Mouse (Mus musculus) left cerebral cortex, postnatal 14 days (tissue): ENCODE results near the gene Pcp4. TPM values are rescaled to one million over a fixed set of nuclear protein-coding genes. Genes with fewer than 3 reads are reported as not detected.
A peak's percentile ranks its signal among the peaks of the same experiment; 100 is the strongest.

Source experiments
- DNase-seq, 2 experiments: peaks; one replicate each; pipeline ENCODE4 v3.0.0; 2021 to 2022; ENCODE audit warnings: low spot score in 2 of 2, mixed read lengths in 1 of 2
- intact Hi-C: fragments of 180-260 bp; cut with DNase I; formaldehyde crosslinking; loops from one replicate; pipeline ENCODE4 v1.15.1; 2025
- total RNA-seq, 2 experiments: library from RNA; stranded (reverse); gene quantifications; 2 replicates each; pipeline ENCODE4 v1.2.3; 2021

Gene Pcp4
- total RNA-seq, 2 experiments from 2014 or later, result 529 to 600 TPM

DNA sequence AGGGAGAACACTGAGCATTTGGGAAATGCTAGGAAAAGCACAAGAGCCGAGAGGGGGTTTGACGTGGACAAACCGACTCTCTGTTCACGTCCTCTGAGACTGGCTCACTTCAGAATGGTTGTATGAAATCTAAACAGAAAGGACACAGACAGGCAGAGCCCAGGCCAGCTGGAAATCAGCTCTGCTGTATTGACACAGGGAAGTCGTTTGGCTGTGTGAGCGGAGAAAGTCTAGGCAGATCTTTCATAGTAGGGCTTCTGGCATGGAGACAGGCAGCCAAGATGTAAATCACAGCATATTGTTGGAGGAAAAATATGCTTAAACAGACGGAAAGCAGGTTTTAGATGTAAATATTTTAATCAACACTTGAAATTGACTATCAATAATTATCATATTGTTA is 5.4 kb downstream of the Pcp4 start:
- intact Hi-C loops, result no loop called here
- no peak for DNase-seq

- intact Hi-C loops, result no loop called here
- no peak for DNase-seq
Observed at GRCm38 (mm10) chr16:96474185-96474584, 6.8 kb downstream of the Pcp4 start.

GRCm38 (mm10) chr16:96481791-96482190 is 14.4 kb downstream of the Pcp4 start:
- intact Hi-C loops, result no loop called here
- DNase-seq, result no peak

DNA sequence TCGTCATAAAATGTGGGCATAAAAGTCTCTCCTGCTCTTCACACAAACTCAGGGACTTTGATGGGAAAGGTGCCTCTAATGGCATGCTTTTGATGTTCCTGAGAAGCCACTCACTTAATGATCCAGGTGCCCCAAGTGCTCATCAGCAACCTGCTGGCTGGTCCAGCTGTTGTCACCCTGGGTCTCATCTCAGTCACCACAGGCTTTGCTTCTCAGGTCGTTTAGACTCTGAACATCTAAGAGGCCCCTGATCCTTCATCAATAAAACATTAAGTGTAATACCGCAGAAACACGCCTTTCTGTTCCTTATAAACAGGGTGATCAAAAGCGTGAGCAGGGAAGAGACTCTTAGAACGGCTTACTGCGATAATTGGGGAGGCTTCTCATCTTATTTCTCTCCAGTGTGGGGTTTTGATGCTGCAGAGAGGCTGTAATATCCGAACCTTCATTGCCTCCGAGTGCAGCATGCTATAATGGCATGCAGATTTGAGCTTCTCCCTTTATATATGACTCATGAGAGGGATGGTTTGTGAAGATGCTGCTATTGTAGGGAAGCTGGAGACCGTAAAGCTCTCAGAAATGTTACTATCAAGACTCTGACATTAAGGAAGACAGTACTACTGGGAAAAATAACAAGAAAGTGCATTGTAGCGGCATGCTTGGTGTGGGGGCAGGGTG is 19.7 kb downstream of the Pcp4 start:
- intact Hi-C loops, result no loop called here
- DNase-seq, result no peak

DNA sequence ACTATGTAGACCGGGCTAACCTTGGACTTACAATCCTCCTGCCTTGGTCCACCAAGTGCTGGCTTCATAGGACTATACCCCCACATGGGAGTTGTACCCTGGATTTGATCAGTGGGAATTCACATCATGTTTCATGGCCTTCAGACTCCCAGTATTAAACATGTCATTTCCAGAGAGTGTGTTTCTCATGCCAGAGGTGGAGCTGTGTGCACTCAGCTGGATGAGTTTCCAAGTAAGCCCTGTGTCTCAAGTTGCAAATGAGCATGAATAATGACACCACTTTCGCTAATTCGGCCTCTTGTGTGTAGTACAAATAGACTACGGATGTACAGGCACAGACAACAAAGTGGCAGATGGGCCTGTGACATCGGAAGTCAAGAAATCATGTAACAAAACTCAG is 20.6 kb downstream of the Pcp4 start:
- intact Hi-C loops, result no loop called here
- no peak for DNase-seq

GRCm38 (mm10) chr16:96491530-96491929 is 24.1 kb downstream of the Pcp4 start:
- no peak for DNase-seq
- intact Hi-C loops, result no loop called here

- intact Hi-C loops, result no loop called here
- DNase-seq, result no peak
Observed at GRCm38 (mm10) chr16:96494079-96494478, 26.7 kb downstream of the Pcp4 start.

- intact Hi-C loops, result no loop called here
- peak; percentile 45 to 78 for DNase-seq
Observed at GRCm38 (mm10) chr16:96498951-96499350, 31.5 kb downstream of the Pcp4 start.

DNA sequence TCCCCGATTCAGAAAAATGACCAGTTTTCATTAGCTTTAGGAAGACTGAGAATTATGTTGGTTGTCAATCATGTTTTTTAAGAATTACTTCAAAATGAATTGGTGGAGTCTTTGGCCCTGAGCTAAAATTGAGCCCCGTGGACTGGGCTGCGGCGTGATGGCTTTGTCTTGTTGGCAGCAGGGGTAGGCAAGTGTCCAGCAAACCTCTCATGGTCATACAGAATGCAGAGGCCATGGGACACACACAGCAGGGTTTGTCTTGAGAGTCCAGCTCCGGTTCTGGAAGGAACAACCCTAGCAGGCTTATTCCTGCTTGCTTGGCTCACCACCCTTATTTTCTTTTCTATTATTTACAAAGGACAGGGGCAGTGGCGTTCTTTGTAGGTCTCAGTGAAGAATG is 33.8 kb downstream of the Pcp4 start:
- intact Hi-C loops, result no loop called here
- no peak for DNase-seq

DNA sequence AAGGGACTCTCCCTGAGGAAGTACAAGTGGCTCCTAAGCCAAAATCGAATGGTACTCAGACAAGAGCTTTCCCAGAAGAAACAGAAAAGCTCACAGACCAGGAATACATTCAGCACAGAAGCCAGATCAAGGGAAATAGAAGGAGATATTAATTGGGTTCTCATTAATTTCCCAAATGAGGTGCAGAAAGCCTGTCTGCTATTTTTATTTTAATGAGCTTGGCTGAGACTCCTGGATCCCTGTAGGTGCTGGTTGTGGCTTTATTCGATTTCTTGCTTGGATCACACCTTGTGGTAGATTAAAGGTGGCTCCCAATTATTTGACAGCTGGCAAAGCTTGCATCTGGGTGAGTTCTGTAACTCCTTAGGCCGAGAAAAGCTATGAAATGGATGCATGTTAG is 35.2 kb downstream of the Pcp4 start:
- intact Hi-C loops, result no loop called here
- no peak for DNase-seq

GRCm38 (mm10) chr16:96514466-96514865 is 47.1 kb downstream of the Pcp4 start:
- DNase-seq, result no peak
- intact Hi-C loops, result no loop called here

GRCm38 (mm10) chr16:96527476-96527875 is 60.1 kb downstream of the Pcp4 start:
- intact Hi-C loops, result no loop called here

DNA sequence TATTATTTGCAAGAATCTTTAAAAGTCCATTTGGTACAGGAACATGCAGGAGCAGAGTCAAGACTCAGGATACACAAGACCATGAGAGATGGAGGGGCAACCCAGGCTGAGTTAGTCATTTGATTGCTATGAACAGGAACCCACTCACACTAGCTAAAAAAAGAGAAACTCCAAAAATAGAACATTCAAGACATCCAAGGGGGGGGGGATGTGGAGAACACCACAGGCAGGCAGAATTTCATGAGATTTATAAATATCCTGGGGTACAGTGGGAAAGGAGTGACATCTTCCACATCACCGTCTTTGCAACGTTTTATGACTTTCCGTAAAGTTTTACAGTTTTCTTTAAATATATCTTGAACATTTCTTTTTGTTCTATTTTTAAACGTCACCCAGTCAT is 61.1 kb downstream of the Pcp4 start:
- DNase-seq, result peak; percentile 42 to 57
- intact Hi-C loops, result no loop called here

More at GRCm38 (mm10) chr16:96527476-96527875, 60.1 kb downstream of the Pcp4 start:
- DNase-seq, result no peak

DNA sequence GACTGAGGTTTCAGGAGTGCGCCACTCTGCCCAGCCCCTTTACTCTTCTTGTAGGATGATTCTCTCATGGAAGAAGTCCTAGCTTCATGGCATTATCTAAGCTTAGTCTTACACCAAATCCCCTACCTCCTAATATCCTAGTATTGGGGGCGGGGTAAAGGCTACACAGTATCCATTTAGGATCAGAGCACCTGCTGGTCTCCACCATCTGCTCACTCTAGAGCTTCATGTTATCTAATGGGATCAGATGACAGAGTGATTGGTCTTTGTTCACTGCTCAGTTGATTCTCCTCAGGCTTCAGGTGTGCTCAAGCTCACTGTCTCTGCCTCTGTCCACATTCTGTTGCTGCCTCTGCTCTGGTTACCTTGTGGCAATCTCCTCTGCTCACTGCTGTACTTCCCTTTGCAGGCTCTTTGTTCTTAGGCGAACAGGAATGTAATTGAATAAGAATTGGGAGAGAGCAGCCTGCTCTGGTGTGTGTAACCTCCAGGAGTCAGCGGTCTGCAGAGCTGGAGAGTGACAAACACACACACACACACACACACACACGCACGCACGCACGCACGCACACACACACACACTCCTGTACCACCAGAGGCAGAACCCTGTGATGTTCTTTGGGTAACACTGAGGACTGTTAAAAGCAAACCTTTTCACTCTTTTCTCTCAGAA is 62.6 kb downstream of the Pcp4 start:
- intact Hi-C loops, result no loop called here
- DNase-seq, result no peak

DNA sequence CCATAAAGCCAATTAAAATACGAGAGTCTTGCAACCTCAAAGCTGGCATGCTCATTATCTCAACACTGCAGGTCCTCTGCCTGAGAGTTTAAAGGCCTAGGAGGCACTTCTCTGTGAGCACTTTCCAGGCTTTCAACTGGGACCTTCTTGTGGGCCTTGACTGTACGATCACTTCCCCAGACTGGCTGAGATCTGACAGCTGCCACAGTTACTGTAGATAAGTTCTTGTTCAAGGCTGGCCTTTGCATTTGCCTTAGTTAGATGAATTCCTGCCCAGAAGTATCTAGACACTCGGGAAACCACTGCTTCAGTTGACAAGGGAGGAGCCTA is 63.1 kb downstream of the Pcp4 start:
- intact Hi-C loops, result no loop called here
- DNase-seq, result no peak

- intact Hi-C loops, result no loop called here
Observed at GRCm38 (mm10) chr16:96531029-96531428, 63.6 kb downstream of the Pcp4 start.

GRCm38 (mm10) chr16:96533710-96534109 is 66.3 kb downstream of the Pcp4 start:
- DNase-seq, result no peak
- intact Hi-C loops, result no loop called here

More at GRCm38 (mm10) chr16:96531029-96531428, 63.6 kb downstream of the Pcp4 start:
- no peak for DNase-seq

DNA sequence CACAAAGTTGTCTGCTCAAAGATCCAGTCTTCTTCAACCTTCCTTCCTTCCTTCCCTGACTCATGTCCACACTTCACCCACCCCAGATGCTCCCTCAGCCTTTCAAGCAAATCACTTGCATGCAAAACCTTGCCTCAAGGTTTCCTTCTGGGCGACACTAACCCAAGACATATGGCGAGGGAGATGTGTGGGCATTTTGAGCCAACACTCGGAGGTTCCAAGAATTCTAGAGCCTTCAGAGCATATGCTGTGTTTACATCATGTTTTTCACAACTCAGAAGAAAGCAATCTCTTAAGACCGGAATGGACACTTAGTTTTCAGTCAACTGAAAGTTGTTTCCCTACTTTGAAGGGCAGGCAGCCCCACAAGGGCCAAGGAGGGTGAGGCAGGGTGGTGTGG is 67.9 kb downstream of the Pcp4 start:
- peak; percentile 38 to 39 for DNase-seq

GRCm38 (mm10) chr16:96536426-96536825 is 69.0 kb downstream of the Pcp4 start:
- no peak for DNase-seq
- intact Hi-C loops, result loop anchor here (5.0 kb wide), 1 partner anchor 69 kb away; the partner anchor contains the start of gene Pcp4

More for the DNA sequence above, 67.9 kb downstream of the Pcp4 start:
- intact Hi-C loops, result loop anchor here (5.0 kb wide), 1 partner anchor 68 kb away; the partner anchor contains the start of gene Pcp4

DNA sequence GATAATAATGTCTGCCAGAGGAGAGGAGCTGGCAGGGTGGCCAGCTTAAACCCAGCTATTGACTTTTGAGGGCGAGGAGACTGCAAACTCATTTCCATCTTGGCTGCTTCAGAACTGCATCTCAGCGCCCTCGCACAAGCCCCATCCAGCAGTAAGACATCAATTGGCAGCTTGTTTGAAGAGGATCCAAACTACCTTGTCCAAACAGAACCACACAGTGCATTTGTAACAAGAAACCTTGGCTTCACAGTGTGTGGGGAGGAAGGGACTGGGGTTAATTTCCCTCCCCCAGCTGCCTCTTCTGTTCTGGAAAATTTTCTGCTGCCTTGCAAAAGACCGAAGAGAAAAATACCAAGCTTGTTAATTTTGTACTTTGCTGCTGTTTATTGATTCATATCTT is 71.7 kb downstream of the Pcp4 start:
- intact Hi-C loops, result loop anchor here (5.0 kb wide), 1 partner anchor 72 kb away; the partner anchor contains the start of gene Pcp4
- no peak for DNase-seq

DNA sequence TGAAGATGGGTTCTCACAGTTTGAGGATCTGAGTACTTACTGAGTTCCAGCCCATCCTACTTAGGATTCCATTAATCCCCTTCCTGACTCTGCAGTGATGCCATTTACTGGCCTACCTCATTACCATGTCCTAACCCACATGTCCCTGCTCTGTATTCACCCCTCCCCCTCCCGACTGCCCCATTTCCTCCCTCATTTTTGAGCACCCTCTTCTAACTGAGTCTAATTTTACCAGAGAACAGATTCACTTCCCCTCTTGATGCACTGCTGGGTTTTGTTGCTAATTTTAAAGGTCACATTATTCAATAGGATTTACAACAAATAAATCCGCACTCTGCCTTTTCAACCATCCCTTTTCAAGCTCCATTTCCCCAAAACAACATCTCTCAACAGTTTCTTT is 73.7 kb downstream of the Pcp4 start:
- DNase-seq, result peak in 1 of 2 experiments; percentile 37
- intact Hi-C loops, result no loop called here
